ENCODE assay signal across 25 mouse cellular contexts in the genomic region with DNA sequence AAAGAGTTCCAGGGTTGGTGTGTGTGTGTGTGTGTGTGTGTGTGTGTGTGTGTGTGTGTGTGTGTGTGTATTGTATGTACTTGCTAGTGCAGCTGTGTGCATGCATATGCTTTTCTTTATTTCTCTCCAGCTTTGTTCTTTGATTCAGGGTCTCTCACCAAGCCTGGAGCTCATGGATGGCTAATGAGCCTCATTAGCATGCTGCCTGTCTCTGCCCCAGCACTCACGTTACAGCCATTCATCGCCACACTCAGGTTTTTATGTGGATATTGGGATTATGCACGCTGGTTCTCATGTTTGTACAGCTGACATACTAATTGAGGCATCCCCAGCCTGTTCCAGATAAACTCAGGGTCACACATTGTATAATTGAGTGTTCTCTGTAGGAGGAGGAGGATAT.
A peak's percentile ranks its signal among the peaks of the same experiment; 100 is the strongest.
DNase-seq lines count a peak whose midpoint lies in the region; ATAC-seq lines count a peak whose summit lies in the region.
"Had no signal": no experiment of that assay in that cellular context is flagged by ENCODE, and none has a peak within 500 bp of the region (broad histone marks: within the 10 kb centered on the region; RNA-seq: fewer than 3 reads in every experiment).

No protein-coding gene starts in this region.

- no peak overlapping the region for H3K9ac ChIP-seq in forebrain, embryonic 14.5 days (ENCODE audit: low read length)
- H3K9ac ChIP-seq in forebrain, embryonic 13.5 days: no peak overlapping the region
- no peak overlapping the region for H3K9ac ChIP-seq in midbrain, embryonic 13.5 days (replicated peaks)
- H3K9ac ChIP-seq: hindbrain, embryonic 13.5 days; intestine, embryonic 15.5 days had no signal

- H3K27me3 ChIP-seq in forebrain, embryonic 14.5 days (replicated peaks; ENCODE audit: control insufficient read depth, insufficient read depth, low read length): no peaks in the 10 kb centered on the region
- H3K27me3 ChIP-seq in forebrain, embryonic 13.5 days: no peaks in the 10 kb centered on the region
- H3K27me3 ChIP-seq in midbrain, embryonic 13.5 days: no peaks in the 10 kb centered on the region
- no peaks in the 10 kb centered on the region for H3K27me3 ChIP-seq in midbrain, embryonic 10.5 days (ENCODE audit: low read depth, poor library complexity, severe bottlenecking)
- H3K27me3 ChIP-seq: CH12.LX; hindbrain, embryonic 13.5 days; intestine, embryonic 15.5 days; Patski had no signal

- no peaks in the 10 kb centered on the region for H3K36me3 ChIP-seq in forebrain, embryonic 14.5 days (ENCODE audit: control insufficient read depth, insufficient read depth, low read length)
- no peaks in the 10 kb centered on the region for H3K36me3 ChIP-seq in forebrain, embryonic 13.5 days (ENCODE audit: poor library complexity, severe bottlenecking)
- H3K36me3 ChIP-seq in midbrain, embryonic 13.5 days: no peaks in the 10 kb centered on the region
- H3K36me3 ChIP-seq in midbrain, embryonic 10.5 days: no peaks in the 10 kb centered on the region
- H3K36me3 ChIP-seq: G1E; hindbrain, embryonic 10.5 days; hindbrain, embryonic 13.5 days; intestine, embryonic 15.5 days had no signal

- H3K27ac ChIP-seq in forebrain, embryonic 14.5 days (ENCODE audit: low read depth, low read length): no peak overlapping the region
- H3K27ac ChIP-seq in forebrain, embryonic 13.5 days: no peak overlapping the region
- H3K27ac ChIP-seq in midbrain, embryonic 13.5 days: no peak overlapping the region
- H3K27ac ChIP-seq in midbrain, embryonic 10.5 days (replicated peaks): no peak overlapping the region
- H3K27ac ChIP-seq: hindbrain, embryonic 10.5 days; hindbrain, embryonic 13.5 days; intestine, embryonic 15.5 days had no signal

- peak; percentile 10 for DNase-seq in embryo, embryonic 11 days
- no peak for DNase-seq in embryo, embryonic 9.5 days (ENCODE audit: extremely low spot score)
- DNase-seq in forebrain, embryonic 14.5 days (ENCODE audit: low spot score): peak; percentile 22
- DNase-seq in midbrain, embryonic 10.5 days (ENCODE audit: low spot score): no peak
- DNase-seq in thymus, adult 18-20 months: no peak
- DNase-seq: adrenal gland, postnatal 10 days; adrenal gland, postnatal 36 days; cerebellum, adult 11 months; cerebellum, adult 2 months; cerebellum, adult 9-11 months; cerebellum, postnatal 25 days; gastrocnemius, postnatal 10 days; gastrocnemius, postnatal 36 days; heart, postnatal 36 days had no signal

- H3K4me2 ChIP-seq in forebrain, embryonic 14.5 days (ENCODE audit: low read length): no peak overlapping the region
- H3K4me2 ChIP-seq in forebrain, embryonic 13.5 days: no peak overlapping the region
- H3K4me2 ChIP-seq in midbrain, embryonic 13.5 days (replicated peaks): no peak overlapping the region
- H3K4me2 ChIP-seq: heart, embryonic 11.5 days; hindbrain, embryonic 13.5 days; intestine, embryonic 15.5 days had no signal

- no peak for ATAC-seq in forebrain, embryonic 14.5 days
- ATAC-seq in forebrain, embryonic 13.5 days: no peak
- ATAC-seq in midbrain, embryonic 13.5 days: 0 out of 2 replicates have a peak, but pooled peaks have one; percentile 20
- ATAC-seq: forebrain, embryonic 16.5 days; hindbrain, embryonic 16.5 days; intestine, embryonic 15.5 days; Patski had no signal

- no peaks in the 10 kb centered on the region for H3K9me3 ChIP-seq in forebrain, embryonic 14.5 days (replicated peaks; ENCODE audit: control insufficient read depth, low read length)
- H3K9me3 ChIP-seq in forebrain, embryonic 13.5 days (replicated peaks): no peaks in the 10 kb centered on the region
- H3K9me3 ChIP-seq in midbrain, embryonic 13.5 days: no peaks in the 10 kb centered on the region
- no peaks in the 10 kb centered on the region for H3K9me3 ChIP-seq in midbrain, embryonic 10.5 days (replicated peaks)
- H3K9me3 ChIP-seq: hindbrain, embryonic 10.5 days; hindbrain, embryonic 13.5 days; intestine, embryonic 15.5 days had no signal

- WGBS in forebrain, embryonic 14.5 days: 14% methylated on average over 3 of the region's 3 CpGs
- 19% methylated on average over 3 of the region's 3 CpGs for WGBS in forebrain, embryonic 13.5 days
- WGBS in midbrain, embryonic 13.5 days: 23% methylated on average over 3 of the region's 3 CpGs
- 53% methylated on average over 3 of the region's 3 CpGs for WGBS in midbrain, embryonic 10.5 days

- peaks cover 12% of the 10 kb centered on the region for H3K4me1 ChIP-seq in forebrain, embryonic 14.5 days (ENCODE audit: control insufficient read depth, insufficient read depth, low read length)
- H3K4me1 ChIP-seq in forebrain, embryonic 13.5 days: peaks cover 15% of the 10 kb centered on the region
- 0 out of 2 replicates have a peak, but pooled peaks cover 5% of the 10 kb centered on the region for H3K4me1 ChIP-seq in midbrain, embryonic 13.5 days (replicated peaks)
- no peaks in the 10 kb centered on the region for H3K4me1 ChIP-seq in midbrain, embryonic 10.5 days
- H3K4me1 ChIP-seq: hindbrain, embryonic 10.5 days; intestine, embryonic 15.5 days had no signal

- no peak overlapping the region for H3K4me3 ChIP-seq in forebrain, embryonic 14.5 days (ENCODE audit: low read depth, low read length)
- H3K4me3 ChIP-seq in forebrain, embryonic 13.5 days: no peak overlapping the region
- no peak overlapping the region for H3K4me3 ChIP-seq in midbrain, embryonic 13.5 days (replicated peaks)
- no peak overlapping the region for H3K4me3 ChIP-seq in midbrain, embryonic 10.5 days
- H3K4me3 ChIP-seq: hindbrain, embryonic 10.5 days; hindbrain, embryonic 13.5 days; intestine, embryonic 15.5 days had no signal

Comparison
In these comparisons a context has a peak if more than half of its experiments do, and no peak if none do; other contexts are left out.
1. DNase-seq: peak in embryo, embryonic 11 days (single experiment) and forebrain, embryonic 14.5 days (single experiment); none in embryo, embryonic 9.5 days (single experiment), midbrain, embryonic 10.5 days (single experiment) and thymus, adult 18-20 months (0 of 2).